Mouse (Mus musculus) hindbrain, embryonic 13.5 days (tissue): ENCODE data around the gene Soat1. TPM values are rescaled to one million over a fixed set of nuclear protein-coding genes. Genes with fewer than 3 reads are reported as not detected.
"Not testable (repeated sequence)": the region's sequence is repeated elsewhere in the genome, so short reads cannot be mapped to it uniquely, and the experiment has no call there.

Experiments
- ATAC-seq: fragments of 200-750 bp; cut with Nextera tagmentation; 2 replicates; pipeline ENCODE4 v1.8.0; 2017; ENCODE audit warnings: moderate TSS enrichment; ENCODE audit not compliant: low FRiP score
- H3K27ac ChIP-seq: fragments of 300-500 bp; sonication (generic); 2 replicates; pipeline ENCODE4 v1.5.1; 2015; ENCODE audit warnings: inconsistent platforms, mild to moderate bottlenecking, moderate library complexity
- H3K27me3 ChIP-seq: fragments of 300-500 bp; sonication (generic); 2 replicates; pipeline ENCODE4 v1.6.1; 2015; ENCODE audit warnings: mild to moderate bottlenecking, inconsistent platforms
- H3K36me3 ChIP-seq: fragments of 300-500 bp; sonication (generic); 2 replicates; pipeline ENCODE4 v1.6.1; 2015; ENCODE audit warnings: mild to moderate bottlenecking, inconsistent platforms
- H3K4me1 ChIP-seq: fragments of 300-500 bp; sonication (generic); replicated peaks from 2 replicates; pipeline ENCODE4 v1.6.1; 2015; ENCODE audit warnings: inconsistent platforms
- H3K4me2 ChIP-seq: fragments of 300-500 bp; sonication (generic); 2 replicates; pipeline ENCODE4 v1.6.1; 2015; ENCODE audit warnings: inconsistent platforms, mild to moderate bottlenecking, moderate library complexity
- H3K4me3 ChIP-seq: fragments of 300-500 bp; sonication (generic); 2 replicates; pipeline ENCODE4 v1.5.1; 2015; ENCODE audit warnings: mild to moderate bottlenecking, inconsistent platforms
- H3K9ac ChIP-seq: fragments of 300-500 bp; sonication (generic); 2 replicates; pipeline ENCODE4 v1.6.1; 2015; ENCODE audit warnings: mild to moderate bottlenecking, inconsistent platforms
- H3K9me3 ChIP-seq: fragments of 300-500 bp; sonication (generic); 2 replicates; pipeline ENCODE4 v1.6.1; 2016; ENCODE audit warnings: inconsistent platforms
- WGBS: fragments of 180-500 bp; shearing (Covaris S2); methylation state at CpG from one replicate; pipeline ENCODE4 v1.1.7; 2015; 5-methylcytosine and 5-hydroxymethylcytosine counted together
- polyA plus RNA-seq: library from polyadenylated mRNA; unstranded; fragments of >200 nt; fragmentation: Nextera tagmentation; extraction: Ambion mirVana; gene quantifications from 2 replicates; pipeline ENCODE4 v1.2.1, GENCODE M21; 2015

Gene Soat1
- polyA plus RNA-seq = 12.3 and 12.6 TPM in 2 replicates

GRCm38 (mm10) chr1:156473961-156474503 is at the start of gene Soat1:
Gene Soat1, minus strand, starts transcription at chr1:156474331.
- H3K9ac ChIP-seq = peak within 1 kb of the TSS; percentile 86
- under 1% methylated on average over 27 of the region's 46 CpGs for WGBS
- ATAC-seq = peak; percentile 98
- H3K4me3 ChIP-seq = peak within 1 kb of the TSS; percentile 77
- H3K27me3 ChIP-seq = 0 out of 2 replicates have a peak, but pooled peaks cover 8% of the 10 kb centered on the region
- H3K4me2 ChIP-seq = peak within 1 kb of the TSS; percentile 78
- H3K36me3 ChIP-seq = peaks cover 8% of the 10 kb centered on the region
- H3K27ac ChIP-seq = peak within 1 kb of the TSS; percentile 45; the same call in 1 of the 2 replicates
- H3K4me1 ChIP-seq = peaks cover 10% of the 10 kb centered on the region
- H3K9me3 ChIP-seq = peaks cover 8% of the 10 kb centered on the region

DNA sequence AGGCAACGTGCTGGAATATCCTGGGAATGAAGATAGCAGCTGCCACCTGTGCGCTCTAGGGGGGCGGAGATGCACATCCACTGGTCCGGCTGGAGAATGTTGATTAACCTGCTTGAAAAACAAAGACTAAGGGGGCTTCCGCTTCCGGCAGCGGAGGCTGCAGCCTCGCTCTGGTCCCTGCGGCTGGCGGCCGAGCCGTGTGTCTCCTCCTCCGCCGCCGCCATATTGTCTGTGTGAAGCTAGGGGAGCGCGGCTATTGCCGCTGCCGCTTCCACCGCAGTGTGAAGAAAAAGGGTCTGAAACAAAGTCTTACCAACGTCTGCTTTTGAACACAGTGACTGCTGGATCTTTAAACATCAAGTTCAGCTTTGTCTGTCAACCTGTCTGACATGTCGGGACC is 49.7 kb upstream of the Soat1 start, which contains the start of gene Gm10031:
TSS of gene Gm10031 (plus strand) at position 171 of the 400 bp plus-strand sequence.
- not testable (repeated sequence) for ATAC-seq, H3K9ac ChIP-seq, H3K4me2 ChIP-seq, H3K27ac ChIP-seq, H3K9me3 ChIP-seq, H3K27me3 ChIP-seq, H3K4me3 ChIP-seq, H3K4me1 ChIP-seq, H3K36me3 ChIP-seq
- 94% methylated on average over 22 of the region's 22 CpGs for WGBS

GRCm38 (mm10) chr1:156521796-156522517 is 47.8 kb upstream of the Soat1 start:
- no peaks in the 10 kb centered on the region for H3K9me3 ChIP-seq
- no peak overlapping the region for H3K4me3 ChIP-seq
- no peak for ATAC-seq
- 43% methylated on average over 15 of the region's 15 CpGs for WGBS
- H3K27me3 ChIP-seq = no peaks in the 10 kb centered on the region
- H3K27ac ChIP-seq = no peak overlapping the region
- no peaks in the 10 kb centered on the region for H3K36me3 ChIP-seq
- H3K4me1 ChIP-seq = no peaks in the 10 kb centered on the region
- no peak overlapping the region for H3K9ac ChIP-seq
- peak overlapping the region; percentile 22; the same call in 1 of the 2 replicates for H3K4me2 ChIP-seq

- Histone ChIP-seq H3K27me3 (no peaks in the 10 kb centered on the region), H3K4me2 (no peak overlapping the region), H3K27ac (no peak overlapping the region), H3K9me3 (no peaks in the 10 kb centered on the region), H3K36me3 (no peaks in the 10 kb centered on the region), H3K4me3 (no peak overlapping the region), H3K9ac (no peak overlapping the region), H3K4me1 (no peaks in the 10 kb centered on the region)
- no peak for ATAC-seq
- WGBS = 83% methylated on average over 3 of the region's 3 CpGs
Measured at GRCm38 (mm10) chr1:156520136-156520780, 46.1 kb upstream of the Soat1 start.

GRCm38 (mm10) chr1:156507753-156508152 is 33.6 kb upstream of the Soat1 start:
- H3K9me3 ChIP-seq = 0 out of 2 replicates have a peak, but pooled peaks cover 2% of the 10 kb centered on the region
- no peak overlapping the region for H3K9ac ChIP-seq
- no peaks in the 10 kb centered on the region for H3K36me3 ChIP-seq
- WGBS = 82% methylated on average over 3 of the region's 3 CpGs
- no peaks in the 10 kb centered on the region for H3K27me3 ChIP-seq
- H3K4me2 ChIP-seq = no peak overlapping the region
- H3K27ac ChIP-seq = no peak overlapping the region
- H3K4me1 ChIP-seq = no peaks in the 10 kb centered on the region
- H3K4me3 ChIP-seq = no peak overlapping the region
- ATAC-seq = no peak

DNA sequence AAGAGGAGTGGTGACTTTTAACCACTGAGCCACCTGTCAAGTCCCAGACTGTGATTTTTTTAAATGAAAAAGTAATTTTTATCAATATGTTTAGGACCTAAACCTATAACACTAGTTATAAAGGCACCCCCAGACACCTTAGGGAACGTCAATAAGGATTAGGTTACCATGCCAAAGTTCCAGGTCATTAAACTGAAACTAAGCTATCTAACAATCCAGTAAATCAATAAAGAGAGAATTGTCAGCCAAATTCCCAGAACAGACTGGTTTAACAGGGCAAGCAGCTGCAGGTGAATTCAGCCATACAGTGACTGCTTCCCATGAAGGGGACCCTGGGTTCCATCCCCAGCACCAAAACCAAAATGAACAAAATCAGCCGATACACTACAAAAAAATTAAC is 31.8 kb upstream of the Soat1 start:
- Histone ChIP-seq H3K4me1 (no peaks in the 10 kb centered on the region), H3K27ac (no peak overlapping the region), H3K4me3 (no peak overlapping the region), H3K4me2 (no peak overlapping the region), H3K36me3 (no peaks in the 10 kb centered on the region), H3K9me3 (0 out of 2 replicates have a peak, but pooled peaks cover 2% of the 10 kb centered on the region), H3K9ac (no peak overlapping the region), H3K27me3 (no peaks in the 10 kb centered on the region)
- no peak for ATAC-seq
- WGBS = 85% methylated on average over 2 of the region's 2 CpGs

- Histone ChIP-seq H3K27ac (no peak overlapping the region), H3K9ac (no peak overlapping the region), H3K4me3 (no peak overlapping the region), H3K4me2 (no peak overlapping the region), H3K27me3 (no peaks in the 10 kb centered on the region), H3K4me1 (no peaks in the 10 kb centered on the region), H3K36me3 (no peaks in the 10 kb centered on the region), H3K9me3 (0 out of 2 replicates have a peak, but pooled peaks cover 2% of the 10 kb centered on the region)
- 71% methylated on average over 5 of the region's 5 CpGs for WGBS
- no peak for ATAC-seq
Measured at GRCm38 (mm10) chr1:156504945-156505523, 30.9 kb upstream of the Soat1 start.

- Histone ChIP-seq H3K4me1 (no peaks in the 10 kb centered on the region), H3K27ac (no peak overlapping the region), H3K4me2 (no peak overlapping the region), H3K27me3 (no peaks in the 10 kb centered on the region), H3K9ac (no peak overlapping the region), H3K36me3 (no peaks in the 10 kb centered on the region), H3K9me3 (no peaks in the 10 kb centered on the region), H3K4me3 (no peak overlapping the region)
- no peak for ATAC-seq
- 83% methylated on average over 5 of the region's 5 CpGs for WGBS
Measured at GRCm38 (mm10) chr1:156496910-156497309, 22.8 kb upstream of the Soat1 start.

- H3K4me2 ChIP-seq = no peak overlapping the region
- no peaks in the 10 kb centered on the region for H3K27me3 ChIP-seq
- no peaks in the 10 kb centered on the region for H3K9me3 ChIP-seq
- no peak overlapping the region for H3K27ac ChIP-seq
- H3K36me3 ChIP-seq = no peaks in the 10 kb centered on the region
- WGBS = 59% methylated on average over 8 of the region's 8 CpGs
- no peaks in the 10 kb centered on the region for H3K4me1 ChIP-seq
- H3K4me3 ChIP-seq = no peak overlapping the region
- H3K9ac ChIP-seq = no peak overlapping the region
- no peak for ATAC-seq
Measured at GRCm38 (mm10) chr1:156495025-156495424, 20.9 kb upstream of the Soat1 start.

DNA sequence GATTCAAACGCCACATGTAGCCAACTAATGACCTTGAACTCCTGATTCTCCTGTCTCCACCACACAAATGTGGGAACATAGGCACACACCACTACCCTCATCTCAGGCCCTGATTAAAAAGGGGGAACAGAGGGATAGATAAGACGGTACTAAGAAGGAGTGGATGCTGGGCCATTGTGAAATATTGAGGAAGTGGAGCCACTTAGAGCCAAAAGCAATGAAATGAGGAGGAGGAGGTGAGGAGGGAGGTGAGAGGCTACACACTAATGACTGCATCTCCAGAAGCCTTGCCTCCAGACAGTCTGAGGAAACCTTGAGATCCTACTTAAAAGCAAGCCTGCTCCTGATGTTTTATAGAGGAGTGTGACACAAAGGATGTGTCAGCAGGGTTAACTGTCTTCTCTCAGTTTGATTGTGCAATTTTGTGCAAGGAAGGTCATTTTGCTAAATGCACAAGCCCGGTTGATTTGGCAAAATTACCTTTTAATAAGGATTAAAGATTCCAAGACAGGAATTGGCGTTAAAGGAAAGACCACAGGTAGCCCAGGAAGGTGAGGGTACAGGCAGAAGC is 17.2 kb upstream of the Soat1 start:
- Histone ChIP-seq H3K27me3 (no peaks in the 10 kb centered on the region), H3K4me2 (no peak overlapping the region), H3K36me3 (no peaks in the 10 kb centered on the region), H3K4me3 (no peak overlapping the region), H3K27ac (no peak overlapping the region), H3K9ac (no peak overlapping the region), H3K4me1 (no peaks in the 10 kb centered on the region), H3K9me3 (no peaks in the 10 kb centered on the region)
- 84% methylated on average over 4 of the region's 4 CpGs for WGBS
- ATAC-seq = no peak

DNA sequence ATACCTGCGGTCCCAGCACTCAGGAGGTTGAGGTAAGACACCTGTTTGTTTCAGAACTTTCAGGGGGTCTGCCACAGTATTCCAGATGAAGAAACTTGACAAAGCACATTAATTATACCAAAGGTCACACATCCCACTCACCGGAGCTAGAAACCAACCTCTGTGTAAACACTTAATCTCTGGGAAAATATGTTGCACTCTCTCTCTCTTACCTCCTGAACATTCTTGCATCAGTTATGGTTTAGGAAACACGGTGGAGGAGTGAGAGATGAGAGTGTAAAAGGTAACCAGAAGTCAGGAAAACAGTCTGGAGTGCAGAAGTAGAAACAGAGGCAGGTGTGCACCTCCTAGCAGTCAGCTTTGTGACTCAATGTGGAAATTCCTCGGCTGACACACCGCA is 13.9 kb upstream of the Soat1 start:
- ATAC-seq = no peak
- H3K4me1 ChIP-seq = no peaks in the 10 kb centered on the region
- no peak overlapping the region for H3K9ac ChIP-seq
- 92% methylated on average over 5 of the region's 5 CpGs for WGBS
- no peak overlapping the region for H3K27ac ChIP-seq
- H3K36me3 ChIP-seq = no peaks in the 10 kb centered on the region
- H3K9me3 ChIP-seq = no peaks in the 10 kb centered on the region
- no peaks in the 10 kb centered on the region for H3K27me3 ChIP-seq
- H3K4me2 ChIP-seq = no peak overlapping the region
- no peak overlapping the region for H3K4me3 ChIP-seq

DNA sequence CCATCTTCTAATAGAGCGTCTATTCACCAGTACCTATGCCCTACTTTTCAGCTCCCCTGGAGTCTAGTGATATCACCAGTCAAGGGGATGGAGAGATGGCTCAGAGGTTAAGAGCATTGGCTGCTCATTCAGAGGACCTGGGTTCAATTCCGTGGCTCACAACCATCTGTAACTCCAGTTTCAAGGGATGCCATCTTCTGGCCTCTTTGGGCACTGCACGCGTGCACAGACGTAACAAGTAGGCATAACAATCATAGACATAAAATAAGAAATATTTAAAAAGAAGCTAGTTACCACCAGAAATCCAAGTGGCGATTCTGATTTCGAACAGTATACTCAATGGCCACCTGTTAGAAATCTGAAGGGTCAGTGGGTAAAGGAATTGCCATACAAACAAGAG is 13.4 kb upstream of the Soat1 start:
- no peaks in the 10 kb centered on the region for H3K9me3 ChIP-seq
- WGBS = 95% methylated on average over 7 of the region's 7 CpGs
- no peak overlapping the region for H3K27ac ChIP-seq
- H3K9ac ChIP-seq = no peak overlapping the region
- H3K4me3 ChIP-seq = no peak overlapping the region
- H3K4me2 ChIP-seq = no peak overlapping the region
- no peak for ATAC-seq
- H3K27me3 ChIP-seq = no peaks in the 10 kb centered on the region
- H3K36me3 ChIP-seq = no peaks in the 10 kb centered on the region
- H3K4me1 ChIP-seq = no peaks in the 10 kb centered on the region
